20 mouse cellular contexts compared by ENCODE assay signal in the genomic region with DNA sequence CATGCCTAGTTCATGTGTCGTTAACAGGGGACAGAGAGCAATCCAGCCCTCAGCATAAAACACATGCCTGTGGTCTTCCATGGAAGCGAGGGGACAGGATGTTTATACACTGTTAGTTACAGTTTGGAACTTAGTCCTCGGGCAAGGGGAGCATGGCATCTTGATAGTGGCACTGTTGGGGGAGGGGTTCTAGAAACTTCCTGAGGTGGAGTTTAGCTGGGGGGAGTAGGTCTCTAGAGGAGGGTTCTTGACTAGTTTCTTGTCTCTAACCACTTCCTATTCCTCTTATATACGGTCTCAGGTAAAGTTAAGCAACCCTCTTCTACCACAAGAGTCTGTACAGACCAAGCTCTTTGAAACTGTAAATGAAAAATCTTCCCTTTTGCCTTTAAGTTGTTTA. TPM values are rescaled to one million over a fixed set of nuclear protein-coding genes. Genes with fewer than 3 reads are reported as not detected.
DNase-seq lines count a peak whose midpoint lies in the region; ATAC-seq and TF ChIP-seq lines count a peak whose summit lies in the region.
"Had no signal": no experiment of that assay in that cellular context is flagged by ENCODE, and none has a peak within 500 bp of the region (broad histone marks: within the 10 kb centered on the region; RNA-seq: fewer than 3 reads in every experiment).

No protein-coding gene starts in this region.

- WGBS in spleen, adult 2 months, result 13% methylated on average over 4 of the region's 4 CpGs
- WGBS in small intestine, adult 2 months, result 63% methylated on average over 4 of the region's 4 CpGs

- TF ChIP-seq CTCF in spleen, adult 2 months (IDR thresholded peaks at IDR 0.05; ENCODE audit: extremely low read depth, insufficient read depth, insufficient read length, insufficient replicate concordance), result no peak
- TF ChIP-seq CTCF in small intestine, adult 2 months (IDR thresholded peaks at IDR 0.05; ENCODE audit: extremely low read depth, insufficient read length, insufficient replicate concordance, low read depth, low read length), result no peak

- peak; percentile 30 to 36; a peak in 2 of 4 replicates for ATAC-seq in hematopoietic stem cell, adult 5-6 weeks (replicated peaks in 1 of 2; ENCODE audit: insufficient read depth in 1 of 2, low FRiP score in 2 of 2, low TSS enrichment in 1 of 2, low read depth in 1 of 2, poor library complexity in 2 of 2, severe bottlenecking in 2 of 2)

- peak; percentile 61 to 69 for DNase-seq in spleen, adult 2 months (ENCODE audit: low read depth in 1 of 2, low spot score in 2 of 2)
- no peak for DNase-seq in spleen, postnatal 14 days (ENCODE audit: low spot score in 2 of 2)
- DNase-seq in urinary bladder, postnatal 4 days (ENCODE audit: low spot score in 2 of 2), result no peak
- DNase-seq in left cerebral cortex, postnatal 25 days (ENCODE audit: low spot score in 2 of 2), result no peak
- DNase-seq in heart, postnatal 36 days, result no peak
- DNase-seq: cerebellum, adult 9-11 months; gastrocnemius, postnatal 36 days; layer of hippocampus, adult 9-11 months; liver, embryonic 13.5 days had no signal

- H3K4me3 ChIP-seq in spleen, adult 2 months (ENCODE audit: extremely low read depth, insufficient read depth, insufficient read length), result no peak overlapping the region
- H3K4me3 ChIP-seq in small intestine, adult 2 months (ENCODE audit: low read depth, low read length), result no peak overlapping the region
- H3K4me3 ChIP-seq: liver, embryonic 13.5 days; megakaryocyte, embryonic 14.5 days; neural tube, embryonic 15.5 days had no signal

- no peak for TF ChIP-seq POLR2A in spleen, adult 2 months (IDR thresholded peaks at IDR 0.05; ENCODE audit: low read depth, low read length)
- TF ChIP-seq POLR2A in small intestine, adult 2 months (IDR thresholded peaks at IDR 0.05; ENCODE audit: low read depth, low read length), result no peak

- peak overlapping the region; percentile 88 for H3K27ac ChIP-seq in spleen, adult 2 months (ENCODE audit: insufficient read depth, low read length)
- H3K27ac ChIP-seq in small intestine, adult 2 months (ENCODE audit: insufficient read depth, low read depth, low read length), result peak overlapping the region; percentile 82; the same call in 1 of the 2 replicates
- H3K27ac ChIP-seq: hindbrain, embryonic 14.5 days; liver, embryonic 13.5 days; neural tube, embryonic 15.5 days had no signal

- no peaks in the 10 kb centered on the region for H3K36me3 ChIP-seq in spleen, adult 2 months (ENCODE audit: control insufficient read depth, insufficient read depth, low read length)
- H3K36me3 ChIP-seq in small intestine, adult 2 months (ENCODE audit: control insufficient read depth, insufficient read depth, low read length), result no peaks in the 10 kb centered on the region
- H3K36me3 ChIP-seq: liver, embryonic 13.5 days; neural tube, embryonic 15.5 days had no signal

- peaks cover 54% of the 10 kb centered on the region for H3K4me1 ChIP-seq in spleen, adult 2 months (ENCODE audit: control insufficient read depth, insufficient read depth, insufficient read length)
- H3K4me1 ChIP-seq in small intestine, adult 2 months (ENCODE audit: control insufficient read depth, insufficient read depth, insufficient read length, low read length), result peaks cover 17% of the 10 kb centered on the region; the same call in 1 of the 2 replicates
- H3K4me1 ChIP-seq: neural tube, embryonic 15.5 days had no signal

- H3K27me3 ChIP-seq in spleen, adult 2 months (ENCODE audit: control insufficient read depth, insufficient read depth, low read length), result no peaks in the 10 kb centered on the region
- H3K27me3 ChIP-seq in small intestine, adult 2 months (ENCODE audit: control insufficient read depth, insufficient read depth, low read length), result no peaks in the 10 kb centered on the region
- H3K27me3 ChIP-seq: CH12.LX; liver, embryonic 13.5 days; neural tube, embryonic 15.5 days had no signal

- intact Hi-C loops in left cerebral cortex, postnatal 25 days (cut with DNase I), result no loop called here
- intact Hi-C loops in heart, postnatal 36 days (cut with DNase I), result loop anchor here (10.0 kb wide), 1 partner anchor 409 kb away; a partner anchor contains a TSS

RNA-seq across cellular contexts. Expression of a gene that starts 31.8 kb away (rescaled TPM):
- 0.20 and 0.23 TPM in 2 replicates for polyA plus RNA-seq in spleen, adult 2 months (2012; rRNA removed)
- total RNA-seq in hematopoietic stem cell, adult 5-6 weeks (2017), result not detected in 2 replicates
- polyA plus RNA-seq in small intestine, adult 2 months (2012; rRNA removed), result not detected in 2 replicates
- not detected for total RNA-seq in left cerebral cortex, postnatal 25 days (2021)
- not detected for total RNA-seq in heart, postnatal 36 days (2021)
- total RNA-seq: adrenal gland, adult 18-20 months; CH12.LX; gastrocnemius, postnatal 36 days; left cerebral cortex, postnatal 36 days; monocyte, adult 5-6 weeks had no signal
- polyA plus RNA-seq: heart, embryonic 16.5 days; hindbrain, embryonic 14.5 days; kidney, embryonic 16.5 days; liver, embryonic 13.5 days; neural tube, embryonic 15.5 days had no signal

RNA-seq across cellular contexts. Expression of a gene that starts 40.6 kb away (rescaled TPM):
- 80.8 and 211 TPM in 2 replicates for polyA plus RNA-seq in spleen, adult 2 months (2012; rRNA removed)
- 103 and 105 TPM in 2 replicates for total RNA-seq in hematopoietic stem cell, adult 5-6 weeks (2017)
- 565 and 678 TPM in 2 replicates for polyA plus RNA-seq in small intestine, adult 2 months (2012; rRNA removed)
- 100 to 1,000 TPM; 107 to 112 TPM for total RNA-seq in left cerebral cortex, postnatal 25 days (2021)
- 100 to 1,000 TPM; 128 to 132 TPM for total RNA-seq in heart, postnatal 36 days (2021)

Comparison
In these comparisons a context has a peak if more than half of its experiments do, and no peak if none do; other contexts are left out.
1. DNase-seq: peak in spleen, adult 2 months (2 of 2); none in spleen, postnatal 14 days (0 of 2), urinary bladder, postnatal 4 days (0 of 2), left cerebral cortex, postnatal 25 days (0 of 2) and heart, postnatal 36 days (0 of 2).